Comparison of ENCODE assay signal across 8 mouse cellular contexts in the genomic region with DNA sequence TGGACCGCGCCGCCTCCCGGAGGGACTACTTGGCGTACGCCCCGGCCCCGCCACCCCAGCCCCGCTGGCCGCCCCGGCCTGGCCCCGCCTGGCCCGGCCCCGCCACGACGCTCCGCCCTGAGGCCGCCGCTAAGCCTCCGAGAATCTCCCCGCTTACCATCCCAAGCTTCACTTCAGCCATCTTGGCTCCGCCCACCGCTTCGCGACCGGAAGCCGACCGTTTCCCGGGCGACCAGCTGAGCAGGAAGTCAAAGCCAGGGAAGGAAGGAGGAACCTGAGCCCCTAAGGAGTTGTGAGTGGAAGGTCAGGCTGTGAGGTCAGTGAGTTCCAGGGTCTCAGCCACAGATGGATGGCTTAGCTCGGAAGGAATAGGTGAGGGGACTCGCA. TPM values are rescaled to one million over a fixed set of nuclear protein-coding genes. Genes with fewer than 3 reads are reported as not detected.
DNase-seq lines count a peak whose midpoint lies in the region; ATAC-seq and TF ChIP-seq lines count a peak whose summit lies in the region.

Bbs4 (minus strand) TSS at position 256 of the 387 bp plus-strand sequence.

- H3K4me3 ChIP-seq in cortical plate, adult 2 months (ENCODE audit: insufficient read depth, low read length): peak within 1 kb of the TSS; percentile 54

- peak; percentile 96 for ATAC-seq in activated CD4-positive, CD25-positive, alpha-beta regulatory T cell, adult 4 months
- peak; percentile 96 for ATAC-seq in inflammation-experienced regulatory T-cells, adult 6 months
- peak; percentile 98 for ATAC-seq in megakaryocyte-erythroid progenitor cell, adult 5-6 weeks (replicated peaks; ENCODE audit: low FRiP score, low TSS enrichment, poor library complexity, severe bottlenecking)

- no peak for TF ChIP-seq CTCF in cortical plate, adult 2 months (IDR thresholded peaks at IDR 0.05; ENCODE audit: extremely low read depth, insufficient read depth, low read length)

- peak; percentile 91 for DNase-seq in gastrocnemius, postnatal 10 days
- DNase-seq in left cerebral cortex, postnatal 10 days (ENCODE audit: extremely low spot score in 1 of 2, low spot score in 2 of 2): peak; percentile 86 to 94
- peak; percentile 88 for DNase-seq in right cerebral cortex, postnatal 25 days
- DNase-seq in urinary bladder, postnatal 4 days (ENCODE audit: low spot score in 2 of 2): peak; percentile 88 to 95

- no peaks in the 10 kb centered on the region; the same call in 1 of the 2 replicates for H3K4me1 ChIP-seq in cortical plate, adult 2 months (ENCODE audit: control insufficient read depth, insufficient read depth, low read length)

- no peak within 1 kb of the TSS for H3K27ac ChIP-seq in cortical plate, adult 2 months (ENCODE audit: insufficient read depth, low read length)

- TF ChIP-seq POLR2A in cortical plate, adult 2 months (IDR thresholded peaks at IDR 0.05; ENCODE audit: extremely low read depth, insufficient read depth, low read length): peak; percentile 81

- intact Hi-C loops in left cerebral cortex, postnatal 10 days (cut with DNase I): no loop called here

RNA-seq across cellular contexts. Expression of gene Bbs4, which starts in this region (rescaled TPM):
- polyA plus RNA-seq in activated CD4-positive, CD25-positive, alpha-beta regulatory T cell, adult 4 months (2017; shearing (Covaris generic)): 10 to 100 TPM; 13.0 to 13.3 TPM
- 36.7 and 38.3 TPM in 2 replicates for polyA plus RNA-seq in cortical plate, adult 2 months (2012; rRNA removed)
- 1 to 10 TPM; 3.8 to 4.1 TPM for total RNA-seq in gastrocnemius, postnatal 10 days (2021)
- 10 to 100 TPM; 14.6 to 21.4 (median 15.5) TPM for polyA plus RNA-seq in inflammation-experienced regulatory T-cells, adult 6 months (2017; shearing (Covaris generic))
- total RNA-seq in left cerebral cortex, postnatal 10 days (2021): 10 to 100 TPM; 38.5 to 39.5 TPM
- total RNA-seq in megakaryocyte-erythroid progenitor cell, adult 5-6 weeks (2014; fragmentation: Nextera tagmentation): 5.7 and 6.9 TPM in 2 replicates
- total RNA-seq in megakaryocyte-erythroid progenitor cell, adult 5-6 weeks (2017): 9.6 and 17.4 TPM in 2 replicates
